Mouse (Mus musculus) embryonic facial prominence, embryonic 12.5 days (tissue): ENCODE results near the gene Anxa1. TPM values are rescaled to one million over a fixed set of nuclear protein-coding genes. Genes with fewer than 3 reads are reported as not detected.

ENCODE experiments used
- ATAC-seq: fragments of 200-750 bp; cut with Nextera tagmentation; 2 replicates; pipeline ENCODE4 v1.8.0; 2017; ENCODE audit not compliant: insufficient number of reproducible peaks, insufficient read depth, low FRiP score, low TSS enrichment
- H3K27ac ChIP-seq: fragments of 300-500 bp; sonication (generic); 2 replicates; pipeline ENCODE4 v1.5.1; 2016; ENCODE audit warnings: mild to moderate bottlenecking
- H3K27me3 ChIP-seq: fragments of 300-500 bp; sonication (generic); 2 replicates; pipeline ENCODE4 v1.6.1; 2016; ENCODE audit warnings: mild to moderate bottlenecking, moderate library complexity
- H3K36me3 ChIP-seq: fragments of 300-500 bp; sonication (generic); 2 replicates; pipeline ENCODE4 v1.6.1; 2016; ENCODE audit warnings: mild to moderate bottlenecking
- H3K4me1 ChIP-seq: fragments of 300-500 bp; sonication (generic); 2 replicates; pipeline ENCODE4 v1.6.1; 2016
- H3K4me2 ChIP-seq: fragments of 300-500 bp; sonication (generic); replicated peaks from 2 replicates; pipeline ENCODE4 v1.6.1; 2016; ENCODE audit warnings: mild to moderate bottlenecking, moderate library complexity
- H3K4me3 ChIP-seq: fragments of 300-500 bp; sonication (generic); 2 replicates; pipeline ENCODE4 v1.5.1; 2016; ENCODE audit warnings: mild to moderate bottlenecking
- H3K9ac ChIP-seq: fragments of 300-500 bp; sonication (generic); 2 replicates; pipeline ENCODE4 v1.6.1; 2016; ENCODE audit warnings: mild to moderate bottlenecking, moderate library complexity
- H3K9me3 ChIP-seq: fragments of 300-500 bp; sonication (generic); 2 replicates; pipeline ENCODE4 v1.6.1; 2016; ENCODE audit warnings: mild to moderate bottlenecking, moderate library complexity
- WGBS: fragments of 180-500 bp; shearing (Covaris S2); methylation state at CpG from one replicate; pipeline ENCODE4 v1.1.7; 2016; 5-methylcytosine and 5-hydroxymethylcytosine counted together
- polyA plus RNA-seq: library from polyadenylated mRNA; unstranded; fragments of >200 nt; fragmentation: Nextera tagmentation; extraction: Ambion mirVana; gene quantifications from 2 replicates; pipeline ENCODE4 v1.2.1, GENCODE M21; 2016

Anxa1 gene
- 34.4 and 34.6 TPM in 2 replicates for polyA plus RNA-seq

DNA sequence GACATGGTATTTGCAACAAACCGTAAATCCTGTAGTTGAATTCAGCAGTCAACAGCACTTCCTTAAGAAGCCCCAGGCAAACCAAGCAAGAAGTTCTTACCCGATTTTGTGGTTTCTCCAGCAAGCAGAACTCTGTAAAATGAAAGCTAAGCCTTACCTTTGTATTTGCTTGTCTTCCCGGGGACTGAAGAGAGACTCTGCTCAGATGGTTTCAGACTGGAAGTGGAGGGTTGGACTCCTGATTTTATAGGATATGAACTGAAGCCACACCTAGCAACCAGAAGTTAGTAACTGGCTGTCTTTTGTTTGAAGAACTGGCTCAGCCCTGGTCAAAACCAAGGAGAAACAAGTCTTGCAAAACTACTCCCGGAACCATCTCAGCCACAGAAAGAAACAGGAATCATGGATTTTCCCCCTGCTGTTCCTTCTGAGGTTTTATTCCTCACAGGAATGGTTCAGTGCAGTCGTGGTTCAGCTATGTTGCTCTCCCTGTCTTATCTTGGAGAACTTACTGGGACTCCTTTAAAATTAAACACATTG lies at the start of gene Anxa1:
Gene Anxa1, minus strand, starts transcription at position 490 of the 540 bp plus-strand sequence.
- H3K9ac ChIP-seq: no peak within 1 kb of the TSS
- WGBS: 55% methylated on average over 5 of the region's 5 CpGs

GRCm38 (mm10) chr19:20437043-20437442 lies 46.3 kb upstream of the Anxa1 start:
- Histone ChIP-seq H3K4me3 (no peak overlapping the region), H3K27ac (no peak overlapping the region), H3K36me3 (no peaks in the 10 kb centered on the region), H3K9ac (no peak overlapping the region), H3K9me3 (no peaks in the 10 kb centered on the region), H3K27me3 (no peaks in the 10 kb centered on the region), H3K4me1 (no peaks in the 10 kb centered on the region), H3K4me2 (no peak overlapping the region)
- WGBS: 66% methylated on average over 5 of the region's 5 CpGs
- ATAC-seq: no peak

More for the DNA sequence above, at the start of gene Anxa1:
- Histone ChIP-seq H3K4me1 (no peaks in the 10 kb centered on the region), H3K9me3 (no peaks in the 10 kb centered on the region), H3K36me3 (no peaks in the 10 kb centered on the region), H3K27me3 (no peaks in the 10 kb centered on the region), H3K4me2 (no peak within 1 kb of the TSS), H3K4me3 (no peak within 1 kb of the TSS), H3K27ac (peak within 1 kb of the TSS; percentile 32; the same call in 1 of the 2 replicates)
- no peak for ATAC-seq

- ATAC-seq: no peak; the same call in 1 of the 2 replicates
- Histone ChIP-seq H3K9me3 (no peaks in the 10 kb centered on the region), H3K9ac (no peak overlapping the region), H3K36me3 (no peaks in the 10 kb centered on the region), H3K4me2 (no peak overlapping the region), H3K27ac (no peak overlapping the region), H3K4me3 (no peak overlapping the region), H3K27me3 (no peaks in the 10 kb centered on the region), H3K4me1 (no peaks in the 10 kb centered on the region)
- WGBS: 13% methylated on average over 3 of the region's 3 CpGs
These were observed 43.8 kb upstream of the Anxa1 start for GRCm38 (mm10) chr19:20434541-20434940.

GRCm38 (mm10) chr19:20433966-20434365 lies 43.2 kb upstream of the Anxa1 start:
- no peak overlapping the region for H3K4me3 ChIP-seq
- no peak overlapping the region for H3K27ac ChIP-seq
- no peak for ATAC-seq
- no peak overlapping the region for H3K4me2 ChIP-seq
- H3K27me3 ChIP-seq: no peaks in the 10 kb centered on the region
- no peak overlapping the region for H3K9ac ChIP-seq
- H3K36me3 ChIP-seq: no peaks in the 10 kb centered on the region
- 78% methylated on average over 5 of the region's 5 CpGs for WGBS
- no peaks in the 10 kb centered on the region for H3K4me1 ChIP-seq
- H3K9me3 ChIP-seq: no peaks in the 10 kb centered on the region

- no peak for ATAC-seq
- WGBS: 56% methylated on average over 12 of the region's 12 CpGs
These were observed 35.9 kb upstream of the Anxa1 start for GRCm38 (mm10) chr19:20426443-20427161.

DNA sequence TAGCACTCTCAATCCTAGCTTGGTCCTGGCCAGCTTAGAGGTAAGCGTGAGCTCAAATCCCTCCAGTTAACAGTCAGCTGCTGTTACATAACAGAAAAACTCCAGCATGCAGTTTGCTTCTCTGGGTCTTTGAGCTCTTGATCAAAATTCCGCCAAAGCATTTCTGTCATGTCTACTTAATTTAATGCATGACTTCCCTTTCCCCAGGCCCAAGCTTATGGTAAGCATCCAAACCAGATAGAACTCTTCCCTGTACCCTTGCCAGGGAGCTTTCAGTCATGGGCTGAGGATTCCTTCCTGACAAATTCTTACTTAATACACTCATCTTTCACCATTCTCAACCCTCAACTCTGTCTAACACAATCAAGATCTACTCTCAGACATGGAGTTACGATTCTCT lies 20.5 kb upstream of the Anxa1 start:
- H3K27me3 ChIP-seq: no peaks in the 10 kb centered on the region
- no peaks in the 10 kb centered on the region for H3K36me3 ChIP-seq
- H3K9ac ChIP-seq: no peak overlapping the region
- 81% methylated on average over 3 of the region's 3 CpGs for WGBS
- no peak for ATAC-seq
- H3K4me2 ChIP-seq: no peak overlapping the region
- H3K27ac ChIP-seq: no peak overlapping the region
- no peak overlapping the region for H3K4me3 ChIP-seq
- H3K9me3 ChIP-seq: no peaks in the 10 kb centered on the region
- H3K4me1 ChIP-seq: no peaks in the 10 kb centered on the region

More at GRCm38 (mm10) chr19:20426443-20427161, 35.9 kb upstream of the Anxa1 start:
- no peaks in the 10 kb centered on the region for H3K27me3 ChIP-seq
- no peaks in the 10 kb centered on the region for H3K9me3 ChIP-seq
- no peak overlapping the region for H3K9ac ChIP-seq
- H3K4me1 ChIP-seq: peaks cover 2% of the 10 kb centered on the region; the same call in 1 of the 2 replicates
- H3K27ac ChIP-seq: no peak overlapping the region
- H3K36me3 ChIP-seq: no peaks in the 10 kb centered on the region
- no peak overlapping the region for H3K4me3 ChIP-seq
- H3K4me2 ChIP-seq: no peak overlapping the region

- H3K27ac ChIP-seq: no peak overlapping the region
- no peaks in the 10 kb centered on the region for H3K36me3 ChIP-seq
- no peak for ATAC-seq
- H3K4me3 ChIP-seq: no peak overlapping the region
- no peaks in the 10 kb centered on the region for H3K4me1 ChIP-seq
- 67% methylated on average over 9 of the region's 9 CpGs for WGBS
- H3K9ac ChIP-seq: no peak overlapping the region
- no peaks in the 10 kb centered on the region for H3K9me3 ChIP-seq
- no peaks in the 10 kb centered on the region for H3K27me3 ChIP-seq
- no peak overlapping the region for H3K4me2 ChIP-seq
These were observed 19.1 kb upstream of the Anxa1 start for GRCm38 (mm10) chr19:20409541-20410528.

DNA sequence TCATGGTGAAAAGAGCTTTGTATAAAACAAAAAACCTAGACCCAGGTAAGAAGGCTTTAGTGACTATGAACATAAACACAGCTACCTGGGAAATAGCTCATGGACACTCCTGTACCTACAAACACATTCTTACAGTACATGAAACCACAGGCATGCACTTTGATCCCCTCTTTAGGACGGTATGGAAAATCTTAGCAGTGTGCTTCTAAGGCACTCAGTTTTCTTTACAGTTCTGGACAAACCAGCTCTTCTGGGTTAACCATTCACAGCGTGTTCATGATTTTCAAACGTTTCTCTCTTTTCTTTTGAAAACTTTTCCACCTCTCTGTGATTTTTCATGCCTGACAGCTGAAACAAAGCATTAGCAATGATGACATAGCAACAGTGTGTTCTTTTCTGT lies 15.7 kb upstream of the Anxa1 start:
- Histone ChIP-seq H3K36me3 (no peaks in the 10 kb centered on the region), H3K4me2 (no peak overlapping the region), H3K9ac (no peak overlapping the region), H3K27ac (no peak overlapping the region), H3K27me3 (no peaks in the 10 kb centered on the region), H3K4me3 (no peak overlapping the region), H3K9me3 (no peaks in the 10 kb centered on the region), H3K4me1 (no peaks in the 10 kb centered on the region)
- no peak for ATAC-seq
- WGBS: 59% methylated on average over 3 of the region's 3 CpGs

DNA sequence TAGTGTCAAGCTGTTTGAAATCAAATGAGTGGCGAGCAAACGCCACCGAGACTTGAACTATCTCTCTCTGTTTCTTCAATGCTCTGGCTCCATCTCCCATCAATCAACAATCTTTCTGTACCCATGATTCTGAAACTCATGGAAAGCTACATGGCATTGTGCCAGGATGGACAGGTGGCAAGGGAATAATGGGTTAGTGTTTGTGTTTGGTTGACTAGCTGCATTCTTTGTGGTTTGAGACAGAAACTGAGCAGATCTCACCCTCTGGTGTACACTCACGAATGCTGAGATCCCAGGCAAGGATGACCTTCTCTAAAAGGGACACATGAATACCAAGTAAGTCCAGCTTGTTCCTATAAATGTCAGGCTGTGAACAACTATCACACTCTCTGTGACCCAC lies 14.3 kb upstream of the Anxa1 start:
- no peaks in the 10 kb centered on the region for H3K4me1 ChIP-seq
- H3K9ac ChIP-seq: no peak overlapping the region
- no peaks in the 10 kb centered on the region for H3K9me3 ChIP-seq
- no peaks in the 10 kb centered on the region for H3K27me3 ChIP-seq
- 56% methylated on average over 4 of the region's 4 CpGs for WGBS
- no peak overlapping the region for H3K4me3 ChIP-seq
- no peaks in the 10 kb centered on the region for H3K36me3 ChIP-seq
- ATAC-seq: no peak
- no peak overlapping the region for H3K4me2 ChIP-seq
- H3K27ac ChIP-seq: no peak overlapping the region

- no peaks in the 10 kb centered on the region for H3K9me3 ChIP-seq
- 87% methylated on average over 3 of the region's 3 CpGs for WGBS
- no peaks in the 10 kb centered on the region for H3K36me3 ChIP-seq
These were observed 13.0 kb upstream of the Anxa1 start for GRCm38 (mm10) chr19:20403740-20404139.

GRCm38 (mm10) chr19:20403219-20403618 lies 12.5 kb upstream of the Anxa1 start:
- Histone ChIP-seq H3K27ac (no peak overlapping the region), H3K27me3 (no peaks in the 10 kb centered on the region), H3K36me3 (no peaks in the 10 kb centered on the region), H3K4me3 (no peak overlapping the region), H3K9me3 (no peaks in the 10 kb centered on the region), H3K4me2 (no peak overlapping the region), H3K4me1 (no peaks in the 10 kb centered on the region), H3K9ac (no peak overlapping the region)
- WGBS: 93% methylated on average over 1 of the region's 1 CpGs
- ATAC-seq: no peak

More at GRCm38 (mm10) chr19:20403740-20404139, 13.0 kb upstream of the Anxa1 start:
- Histone ChIP-seq H3K27me3 (no peaks in the 10 kb centered on the region), H3K4me1 (no peaks in the 10 kb centered on the region), H3K9ac (no peak overlapping the region), H3K27ac (no peak overlapping the region), H3K4me3 (no peak overlapping the region), H3K4me2 (no peak overlapping the region)
- no peak for ATAC-seq
